Mouse (Mus musculus): Measurements from ENCODE around the gene Lsm12.

DNA sequence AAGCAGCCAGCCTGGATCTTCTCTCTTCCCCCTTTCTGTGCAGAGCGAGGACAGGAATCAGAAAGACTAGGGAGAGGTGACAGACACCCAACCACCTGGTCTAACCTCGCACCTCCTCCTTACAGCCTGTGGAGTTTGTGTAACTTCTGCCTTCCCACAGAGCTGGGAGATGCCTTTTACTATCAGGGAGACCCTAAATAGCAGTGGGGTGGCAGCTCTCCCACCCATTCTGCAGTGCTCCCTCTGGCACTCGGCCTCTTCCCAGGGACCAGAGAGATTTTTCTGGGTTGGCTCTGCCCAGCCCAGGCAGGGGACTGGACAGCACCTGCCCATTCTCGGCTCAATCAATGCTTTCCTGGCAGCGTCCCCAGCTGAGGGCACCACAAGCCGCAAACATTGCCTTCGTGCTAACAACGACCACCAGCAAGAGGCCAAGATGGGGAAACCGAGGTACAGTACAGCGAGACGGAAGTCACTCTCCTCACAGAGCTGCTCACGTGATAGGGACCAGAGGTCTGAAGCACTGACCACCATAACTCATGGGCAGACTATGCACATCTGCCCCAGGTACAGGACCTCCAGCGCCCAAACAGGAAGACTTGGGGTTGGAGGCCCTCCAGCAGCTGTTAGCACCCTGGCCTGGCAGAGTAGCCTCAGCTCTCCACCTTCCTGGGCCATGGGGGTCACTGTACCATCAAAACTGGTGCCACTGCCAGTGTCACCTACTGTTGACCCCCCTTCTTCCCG lies 34.3 kb upstream of the Lsm12 start:
- TF ChIP-seq CTCF (IDR thresholded peaks at IDR 0.05; ENCODE audit: borderline replicate concordance, insufficient read depth, low read depth, low read length) (no peak), POLR2A (IDR thresholded peaks at IDR 0.05; ENCODE audit: borderline replicate concordance, insufficient read depth, low read length) (no peak)
